Mouse (Mus musculus) frontal cortex, adult (tissue): ENCODE results near the gene Aym1.
"Not testable (repeated sequence)": the region's sequence is repeated elsewhere in the genome, so short reads cannot be mapped to it uniquely, and the experiment has no call there.

Experiments used
- ATAC-seq: cut with Nextera tagmentation; 2 replicates; pipeline ENCODE4 v1.9.2; 2017; ENCODE audit warnings: mild to moderate bottlenecking, moderate library complexity, mixed read lengths; ENCODE audit not compliant: low TSS enrichment

Aym1 gene

GRCm38 (mm10) chr5:113357186-113357585 lies at the start of gene Aym1:
Gene Aym1 (plus strand): TSS chr5:113357294.
- ATAC-seq, result no peak

- ATAC-seq, result no peak
These were observed 47.4 kb upstream of the Aym1 start for GRCm38 (mm10) chr5:113309491-113310376.

GRCm38 (mm10) chr5:113310377-113311003 lies 46.6 kb upstream of the Aym1 start, which contains the start of gene Sgsm1:
Gene Sgsm1 (minus strand): TSS chr5:113310786.
- ATAC-seq, result peak; percentile 51

- peak; percentile 80 for ATAC-seq
These were observed 43.1 kb upstream of the Aym1 start for GRCm38 (mm10) chr5:113313998-113314397.

GRCm38 (mm10) chr5:113323784-113324638 lies 33.1 kb upstream of the Aym1 start:
- no peak; the same call in 1 of the 2 replicates for ATAC-seq

- no peak for ATAC-seq
These were observed 27.6 kb upstream of the Aym1 start for GRCm38 (mm10) chr5:113329463-113329862.

- no peak for ATAC-seq
These were observed 26.9 kb upstream of the Aym1 start for GRCm38 (mm10) chr5:113330202-113330601.

- no peak for ATAC-seq
These were observed 24.9 kb upstream of the Aym1 start for GRCm38 (mm10) chr5:113332239-113332638.

- ATAC-seq, result no peak
These were observed 24.2 kb upstream of the Aym1 start for GRCm38 (mm10) chr5:113332899-113333298.

GRCm38 (mm10) chr5:113334621-113335530 lies 22.2 kb upstream of the Aym1 start:
- no peak for ATAC-seq

- no peak for ATAC-seq
These were observed 21.4 kb upstream of the Aym1 start for GRCm38 (mm10) chr5:113335732-113336131.

- ATAC-seq, result no peak
These were observed 20.8 kb upstream of the Aym1 start for GRCm38 (mm10) chr5:113336281-113336680.

- ATAC-seq, result peak; percentile 56; the same call in 1 of the 2 replicates
These were observed 12.3 kb upstream of the Aym1 start for GRCm38 (mm10) chr5:113344635-113345386.

- ATAC-seq, result no peak
These were observed 11.3 kb upstream of the Aym1 start for GRCm38 (mm10) chr5:113345781-113346180.

GRCm38 (mm10) chr5:113346651-113347050 lies 10.4 kb upstream of the Aym1 start:
- ATAC-seq, result not testable (repeated sequence)

- ATAC-seq, result no peak
These were observed 9.5 kb upstream of the Aym1 start for GRCm38 (mm10) chr5:113347593-113347992.

- ATAC-seq, result peak; percentile 36; the same call in 1 of the 2 replicates
These were observed 8.5 kb upstream of the Aym1 start for GRCm38 (mm10) chr5:113348597-113348996.

GRCm38 (mm10) chr5:113349226-113349625 lies 7.9 kb upstream of the Aym1 start:
- ATAC-seq, result no peak

GRCm38 (mm10) chr5:113349810-113350209 lies 7.3 kb upstream of the Aym1 start:
- no peak for ATAC-seq

GRCm38 (mm10) chr5:113351768-113352167 lies 5.3 kb upstream of the Aym1 start:
- no peak for ATAC-seq
